Mouse (Mus musculus) limb, embryonic 11.5 days (tissue): Measurements from ENCODE around the gene Ermap. TPM values are rescaled to one million over a fixed set of nuclear protein-coding genes. Genes with fewer than 3 reads are reported as not detected.

Source experiments
- ATAC-seq: fragments of 200-750 bp; cut with Nextera tagmentation; 2 replicates; pipeline ENCODE4 v1.8.0; 2017; ENCODE audit warnings: low read depth; ENCODE audit not compliant: insufficient number of reproducible peaks, low FRiP score, low TSS enrichment
- DNase-seq: peaks from one replicate; pipeline ENCODE4 v3.0.0-alpha.2; 2015; ENCODE audit warnings: low spot score
- H3K27ac ChIP-seq: fragments of 300-500 bp; sonication (generic); replicated peaks from 2 replicates; pipeline ENCODE4 v1.5.1; 2014; ENCODE audit warnings: low read depth, mild to moderate bottlenecking, low read length
- H3K27me3 ChIP-seq: fragments of 300-500 bp; sonication (generic); 2 replicates; pipeline ENCODE4 v1.6.1; 2014; ENCODE audit warnings: mild to moderate bottlenecking, low read length, mixed read lengths; ENCODE audit not compliant: control insufficient read depth, insufficient read depth
- H3K36me3 ChIP-seq: fragments of 300-500 bp; sonication (generic); 2 replicates; pipeline ENCODE4 v1.6.1; 2014; ENCODE audit warnings: mild to moderate bottlenecking, low read length, moderate library complexity, mixed read lengths; ENCODE audit not compliant: control insufficient read depth, insufficient read depth
- H3K4me1 ChIP-seq: fragments of 300-500 bp; sonication (generic); 2 replicates; pipeline ENCODE4 v1.6.1; 2014; ENCODE audit warnings: low read length, mixed read lengths; ENCODE audit not compliant: control insufficient read depth, insufficient read depth
- H3K4me2 ChIP-seq: fragments of 300-500 bp; sonication (generic); 2 replicates; pipeline ENCODE4 v1.6.1; 2014; ENCODE audit warnings: low read depth, mild to moderate bottlenecking, moderate library complexity; ENCODE audit not compliant: severe bottlenecking
- H3K4me3 ChIP-seq: fragments of 300-500 bp; sonication (generic); 2 replicates; pipeline ENCODE4 v1.5.1; 2014; ENCODE audit warnings: low read depth, low read length
- H3K9ac ChIP-seq: fragments of 300-500 bp; sonication (generic); 2 replicates; pipeline ENCODE4 v1.6.1; 2014; ENCODE audit warnings: mild to moderate bottlenecking, low read length
- H3K9me3 ChIP-seq: fragments of 300-500 bp; sonication (generic); 2 replicates; pipeline ENCODE4 v1.6.1; 2016; ENCODE audit warnings: low read length; ENCODE audit not compliant: control insufficient read depth
- WGBS: fragments of 180-500 bp; shearing (Covaris S2); extraction: QIAGEN DNeasy Blood & Tissue Kit; methylation state at CpG from one replicate; pipeline ENCODE4 v1.1.7; 2014; 5-methylcytosine and 5-hydroxymethylcytosine counted together
- polyA plus RNA-seq: library from polyadenylated mRNA; unstranded; fragments of >200 nt; fragmentation: Nextera tagmentation; extraction: Ambion mirVana; gene quantifications from 2 replicates; pipeline ENCODE4 v1.2.1, GENCODE M21; 2014

The Ermap gene
- polyA plus RNA-seq, 1 experiment from 2014 or later: 8.7 TPM

DNA sequence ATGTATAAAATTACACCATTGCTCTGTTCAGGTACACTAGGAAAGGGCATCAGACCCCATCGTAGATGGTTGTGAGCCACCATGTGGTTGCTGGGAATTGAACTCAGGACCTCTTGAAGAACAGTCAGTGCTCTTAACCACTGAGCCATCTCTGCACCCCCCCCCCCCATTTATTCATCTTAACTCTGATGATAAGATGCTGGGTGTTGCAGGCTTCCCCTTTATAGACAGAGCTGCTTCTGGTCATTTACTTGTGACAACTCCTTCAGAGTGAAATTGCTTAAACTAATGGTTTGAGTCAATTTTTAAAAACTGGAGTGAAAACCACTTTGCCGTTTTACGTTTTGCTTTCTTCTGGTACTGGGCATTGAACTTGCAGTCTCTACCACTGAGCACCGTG, 2.9 kb upstream of the Ermap start:
- H3K36me3 ChIP-seq: no peaks in the 10 kb centered on the region
- no peak overlapping the region for H3K4me2 ChIP-seq
- H3K9ac ChIP-seq: no peak overlapping the region
- H3K9me3 ChIP-seq: no peaks in the 10 kb centered on the region
- H3K27ac ChIP-seq: no peak overlapping the region
- H3K27me3 ChIP-seq: no peaks in the 10 kb centered on the region
- H3K4me3 ChIP-seq: no peak overlapping the region
- no peak for ATAC-seq
- 0 out of 2 replicates have a peak, but pooled peaks cover 2% of the 10 kb centered on the region for H3K4me1 ChIP-seq
- no peak for DNase-seq
- 89% methylated on average over 4 of the region's 4 CpGs for WGBS

DNA sequence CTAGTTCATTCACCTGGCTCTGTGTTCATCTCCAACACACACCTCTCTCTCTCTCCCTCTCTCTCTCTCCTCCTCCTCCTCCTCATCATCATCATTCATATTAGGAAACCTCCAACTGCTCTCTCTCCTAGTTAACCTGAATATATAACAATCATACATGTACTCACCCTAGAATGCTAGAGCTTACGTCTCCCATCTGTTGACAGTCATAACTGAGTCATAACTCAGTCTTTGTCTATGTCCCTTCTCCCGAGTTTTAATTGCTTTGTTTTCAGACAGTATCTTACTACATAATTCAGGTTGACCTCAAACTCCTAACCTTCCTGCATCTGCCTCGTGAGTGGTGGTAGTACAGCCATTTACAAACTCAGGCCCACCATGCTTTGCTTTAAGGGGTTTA, 1.5 kb upstream of the Ermap start:
- H3K27ac ChIP-seq: no peak overlapping the region
- H3K36me3 ChIP-seq: no peaks in the 10 kb centered on the region
- no peak for ATAC-seq
- H3K9me3 ChIP-seq: no peaks in the 10 kb centered on the region
- H3K4me2 ChIP-seq: no peak overlapping the region
- WGBS: 71% methylated on average over 3 of the region's 3 CpGs
- no peak overlapping the region for H3K4me3 ChIP-seq
- no peaks in the 10 kb centered on the region for H3K4me1 ChIP-seq
- H3K27me3 ChIP-seq: no peaks in the 10 kb centered on the region
- no peak overlapping the region for H3K9ac ChIP-seq
- no peak for DNase-seq

DNA sequence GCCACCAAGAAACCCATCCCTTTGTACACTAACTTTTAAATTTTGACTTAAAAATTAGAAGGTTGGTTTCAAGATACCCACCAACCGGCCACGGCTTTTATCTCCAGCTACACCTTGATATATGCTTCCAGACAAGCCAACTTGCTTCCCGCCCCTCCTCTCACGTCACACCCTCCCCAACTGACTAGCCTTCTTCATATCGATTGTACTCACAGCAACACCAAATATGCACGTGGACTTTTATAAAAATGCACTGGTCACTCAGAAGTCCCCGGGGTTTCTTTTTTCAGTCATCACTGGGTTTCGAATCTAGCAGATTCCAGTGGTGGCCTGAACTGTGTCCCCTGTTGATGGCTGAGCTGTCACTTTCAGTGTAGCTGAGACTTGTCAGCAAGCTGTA, 807 bp upstream of the Ermap start:
- Histone ChIP-seq H3K4me1 (no peaks in the 10 kb centered on the region), H3K4me3 (no peak overlapping the region), H3K36me3 (no peaks in the 10 kb centered on the region), H3K27ac (no peak overlapping the region), H3K27me3 (no peaks in the 10 kb centered on the region), H3K4me2 (no peak overlapping the region), H3K9me3 (no peaks in the 10 kb centered on the region), H3K9ac (no peak overlapping the region)
- WGBS: 80% methylated on average over 8 of the region's 8 CpGs
- no peak for DNase-seq
- no peak for ATAC-seq

DNA sequence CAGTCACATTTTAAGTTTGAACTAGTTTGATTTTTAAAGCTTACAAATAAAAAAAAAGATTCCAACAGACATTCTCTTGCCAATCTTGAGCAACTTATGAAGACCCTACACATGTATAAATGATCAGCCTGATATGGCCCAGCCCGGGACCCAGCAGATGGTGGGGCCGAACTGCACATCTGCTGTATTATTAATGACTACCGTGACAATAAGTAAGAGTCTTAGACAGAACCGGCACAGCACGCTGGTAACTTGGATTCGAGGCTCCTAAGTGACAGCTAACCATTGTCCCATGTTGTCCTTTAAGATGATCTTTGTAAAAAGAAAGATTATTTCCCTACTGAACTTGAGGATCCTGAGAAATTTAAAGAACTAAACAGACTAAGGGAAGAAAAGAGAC, 419 bp downstream of the Ermap start:
- 82% methylated on average over 6 of the region's 6 CpGs for WGBS
- Histone ChIP-seq H3K4me3 (no peak overlapping the region), H3K27ac (no peak overlapping the region), H3K36me3 (no peaks in the 10 kb centered on the region), H3K27me3 (no peaks in the 10 kb centered on the region), H3K9ac (no peak overlapping the region), H3K4me2 (no peak overlapping the region), H3K9me3 (no peaks in the 10 kb centered on the region), H3K4me1 (no peaks in the 10 kb centered on the region)
- ATAC-seq (no peak), DNase-seq (no peak)

DNA sequence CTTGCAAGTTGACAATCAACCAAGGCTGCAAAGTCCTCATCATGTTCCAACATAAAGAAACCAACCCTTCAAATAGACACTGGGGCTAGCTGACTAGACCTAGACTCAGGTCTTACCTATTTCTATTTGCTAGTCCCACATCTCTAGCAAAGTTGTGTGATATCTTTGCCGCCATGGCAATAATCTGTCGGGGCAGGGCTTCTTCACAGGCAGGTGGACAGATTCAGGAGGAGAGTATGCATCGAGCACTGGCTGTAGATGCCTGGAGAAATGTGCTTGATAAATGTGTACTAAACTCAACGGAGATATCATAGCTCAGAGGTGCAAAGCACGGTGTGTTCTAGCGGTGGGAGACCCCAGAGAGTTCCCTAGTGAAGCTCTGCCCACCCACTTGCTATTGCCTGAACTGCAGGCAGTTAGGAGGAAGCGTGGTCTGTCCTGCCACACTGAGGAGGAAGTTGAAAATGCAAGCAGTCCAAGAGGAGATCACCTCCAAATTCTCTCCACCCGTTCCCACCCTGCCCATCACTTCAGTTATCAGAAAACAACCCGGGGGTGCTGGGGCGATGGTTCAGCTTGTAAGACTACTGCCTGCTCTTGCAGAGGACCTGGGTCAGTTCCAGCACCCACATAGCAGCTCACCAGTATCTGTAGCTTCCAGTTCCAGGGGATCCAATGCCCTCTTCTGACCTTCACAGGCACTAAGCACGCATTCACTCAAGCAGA, 1.6 kb downstream of the Ermap start:
- no peaks in the 10 kb centered on the region for H3K4me1 ChIP-seq
- no peaks in the 10 kb centered on the region for H3K9me3 ChIP-seq
- no peaks in the 10 kb centered on the region for H3K36me3 ChIP-seq
- no peaks in the 10 kb centered on the region for H3K27me3 ChIP-seq
- no peak overlapping the region for H3K4me3 ChIP-seq
- ATAC-seq: no peak
- H3K9ac ChIP-seq: no peak overlapping the region
- H3K4me2 ChIP-seq: no peak overlapping the region
- no peak for DNase-seq
- no peak overlapping the region for H3K27ac ChIP-seq
- 58% methylated on average over 11 of the region's 11 CpGs for WGBS

DNA sequence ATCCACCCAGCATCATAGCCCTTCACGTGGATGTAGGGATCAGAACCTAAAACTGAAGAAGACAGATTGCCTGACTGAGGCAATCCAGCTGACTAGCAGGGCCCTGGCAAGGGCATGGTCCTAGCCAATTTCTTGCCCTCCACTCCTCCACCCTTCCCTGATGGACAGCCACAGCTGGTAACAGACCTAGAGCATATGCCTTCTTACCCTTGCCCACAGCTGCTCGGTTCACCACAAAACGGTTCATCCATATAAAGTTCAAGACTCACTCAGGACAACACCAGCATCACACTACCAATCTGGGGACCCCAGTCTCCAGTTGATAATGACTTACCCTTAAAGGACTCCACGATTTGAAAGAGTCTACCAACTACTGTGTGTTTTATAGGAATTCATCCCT, 4.0 kb downstream of the Ermap start:
- no peak for DNase-seq
- no peaks in the 10 kb centered on the region for H3K36me3 ChIP-seq
- no peak overlapping the region for H3K4me3 ChIP-seq
- H3K9me3 ChIP-seq: no peaks in the 10 kb centered on the region
- no peaks in the 10 kb centered on the region for H3K27me3 ChIP-seq
- no peak for ATAC-seq
- H3K4me2 ChIP-seq: no peak overlapping the region
- H3K9ac ChIP-seq: no peak overlapping the region
- no peak overlapping the region for H3K27ac ChIP-seq
- no peaks in the 10 kb centered on the region for H3K4me1 ChIP-seq
- 78% methylated on average over 4 of the region's 4 CpGs for WGBS

DNA sequence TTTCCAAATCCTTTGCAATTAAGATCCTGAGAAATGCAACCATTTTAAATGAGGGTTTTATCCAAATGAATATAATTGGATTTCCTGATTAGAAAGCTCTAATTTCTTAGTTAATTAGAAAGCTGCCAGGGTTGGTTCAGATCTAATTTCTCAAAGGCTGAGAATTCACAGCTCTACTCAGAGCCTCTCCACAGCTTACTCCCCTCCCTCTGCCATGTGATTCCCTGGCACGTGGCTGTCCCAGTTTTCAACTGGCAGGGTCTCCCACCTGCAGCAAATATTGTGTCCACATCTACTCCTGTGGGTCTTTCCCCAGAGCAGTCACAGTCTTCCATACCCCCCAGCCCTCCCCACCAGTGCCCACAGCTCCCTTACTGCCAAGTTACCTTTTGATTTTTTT, 6.3 kb downstream of the Ermap start:
- 64% methylated on average over 1 of the region's 1 CpGs for WGBS
- ATAC-seq: no peak
- H3K9ac ChIP-seq: no peak overlapping the region
- H3K4me3 ChIP-seq: no peak overlapping the region
- no peak overlapping the region for H3K27ac ChIP-seq
- H3K4me2 ChIP-seq: no peak overlapping the region
- H3K4me1 ChIP-seq: no peaks in the 10 kb centered on the region
- H3K9me3 ChIP-seq: no peaks in the 10 kb centered on the region
- DNase-seq: no peak
- H3K27me3 ChIP-seq: no peaks in the 10 kb centered on the region
- no peaks in the 10 kb centered on the region for H3K36me3 ChIP-seq

DNA sequence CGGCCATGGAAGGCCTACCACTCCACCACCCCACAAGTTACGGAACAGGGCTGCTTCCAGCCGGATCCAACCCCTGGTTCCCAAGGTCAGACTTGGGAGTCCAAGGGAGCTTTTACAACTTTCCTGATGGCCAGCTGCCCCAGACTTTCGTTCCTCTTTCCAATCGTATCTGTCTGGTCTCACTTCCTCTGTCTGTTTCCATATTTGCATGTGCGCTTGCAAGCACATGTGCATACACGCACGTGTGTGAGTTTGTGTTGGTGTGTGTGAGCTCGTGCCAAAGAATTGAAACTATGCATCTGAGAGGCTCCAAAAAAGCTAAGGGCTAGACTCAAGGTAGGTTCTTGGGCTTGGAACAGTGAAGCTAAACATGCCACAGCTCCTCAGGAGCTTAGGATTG, 8.4 kb downstream of the Ermap start:
- Histone ChIP-seq H3K4me1 (no peaks in the 10 kb centered on the region), H3K36me3 (no peaks in the 10 kb centered on the region), H3K27me3 (no peaks in the 10 kb centered on the region), H3K4me2 (no peak overlapping the region), H3K9me3 (no peaks in the 10 kb centered on the region), H3K9ac (no peak overlapping the region), H3K4me3 (no peak overlapping the region), H3K27ac (no peak overlapping the region)
- 92% methylated on average over 9 of the region's 9 CpGs for WGBS
- ATAC-seq (no peak), DNase-seq (no peak)

DNA sequence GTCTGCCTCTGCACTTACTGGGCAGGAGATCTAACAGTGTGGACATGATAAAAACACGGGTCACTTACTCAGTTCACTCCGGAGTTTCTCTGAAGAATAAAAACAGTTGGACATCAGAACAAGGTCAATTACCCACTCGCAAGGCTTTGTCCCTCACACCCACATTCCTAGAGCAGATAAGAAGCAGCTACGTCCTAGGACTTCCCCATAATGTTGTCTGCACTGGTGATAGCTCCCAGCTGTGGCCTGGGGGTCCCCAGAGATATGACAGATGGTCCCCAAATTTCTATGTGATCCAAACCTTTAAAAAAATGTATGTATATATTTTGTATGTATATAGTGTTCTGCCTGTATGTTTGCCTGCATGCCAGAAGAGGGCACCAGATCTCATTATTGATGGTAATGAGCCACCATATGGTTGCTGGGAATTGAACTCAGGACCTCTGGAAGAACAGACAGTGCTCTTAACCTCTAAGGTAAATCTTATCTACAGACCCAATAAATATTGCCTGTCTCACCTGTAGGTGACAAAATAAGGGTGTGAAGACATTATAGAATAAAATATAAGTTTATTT, 9.6 kb downstream of the Ermap start:
- 59% methylated on average over 4 of the region's 4 CpGs for WGBS
- ATAC-seq: no peak
- H3K4me1 ChIP-seq: no peaks in the 10 kb centered on the region

More for the DNA sequence above, 9.6 kb downstream of the Ermap start:
- H3K27me3 ChIP-seq: no peaks in the 10 kb centered on the region
- H3K9ac ChIP-seq: no peak overlapping the region
- no peak overlapping the region for H3K27ac ChIP-seq
- H3K9me3 ChIP-seq: no peaks in the 10 kb centered on the region
- H3K4me2 ChIP-seq: no peak overlapping the region
- no peak overlapping the region for H3K4me3 ChIP-seq
- no peak for DNase-seq
- H3K36me3 ChIP-seq: no peaks in the 10 kb centered on the region
